Comparison of ENCODE assay signal across 10 mouse cellular contexts in genomic region chr5:21257126-21257525, GRCm38 (mm10).
"Had no signal": no experiment of that assay in that cellular context is flagged by ENCODE, and none has a peak within 500 bp of the region (broad histone marks: within the 10 kb centered on the region; RNA-seq: fewer than 3 reads in every experiment).

No protein-coding gene starts in this region.

- H3K4me3 ChIP-seq: limb, embryonic 15.5 days; midbrain, embryonic 12.5 days had no signal

- DNase-seq: kidney, postnatal 25 days; layer of hippocampus, adult 9-11 months; layer of hippocampus, postnatal 36 days; lung, adult 18-20 months; right cerebral cortex, postnatal 14 days had no signal

- ATAC-seq: intestine, postnatal 0 days; midbrain, embryonic 16.5 days had no signal

- H3K4me2 ChIP-seq: limb, embryonic 15.5 days; midbrain, embryonic 12.5 days had no signal

- H3K36me3 ChIP-seq: limb, embryonic 15.5 days; midbrain, embryonic 12.5 days had no signal

- H3K9me3 ChIP-seq: limb, embryonic 15.5 days; midbrain, embryonic 12.5 days had no signal

- H3K9ac ChIP-seq: limb, embryonic 15.5 days; liver, embryonic 14.5 days; midbrain, embryonic 12.5 days had no signal

- H3K27me3 ChIP-seq: limb, embryonic 15.5 days; midbrain, embryonic 12.5 days had no signal

- H3K27ac ChIP-seq: limb, embryonic 15.5 days; liver, embryonic 14.5 days; midbrain, embryonic 12.5 days had no signal
